Mouse (Mus musculus) urinary bladder, postnatal 4 days (tissue): ENCODE data around the gene Gm11032.
"Not testable (repeated sequence)": the region's sequence is repeated elsewhere in the genome, so short reads cannot be mapped to it uniquely, and the experiment has no call there.

Experiments used
- DNase-seq, 2 experiments: peaks; one replicate each; pipeline ENCODE4 v3.0.0; 2021 to 2022; ENCODE audit warnings: low spot score in 2 of 2

Gm11032 gene

GRCm38 (mm10) chr11:4625931-4626330 lies 6.1 kb downstream of the Gm11032 start:
- no peak for DNase-seq

- DNase-seq, result no peak
Observed at GRCm38 (mm10) chr11:4627636-4628035, 7.8 kb downstream of the Gm11032 start.

- DNase-seq, result no peak
Observed at GRCm38 (mm10) chr11:4629861-4630280, 10.0 kb downstream of the Gm11032 start.

GRCm38 (mm10) chr11:4633420-4633819 lies 13.6 kb downstream of the Gm11032 start:
- no peak for DNase-seq

- no peak for DNase-seq
Observed at GRCm38 (mm10) chr11:4634395-4634794, 14.5 kb downstream of the Gm11032 start.

GRCm38 (mm10) chr11:4636782-4637342 lies 17.0 kb downstream of the Gm11032 start:
- no peak for DNase-seq

GRCm38 (mm10) chr11:4637534-4638234 lies 17.8 kb downstream of the Gm11032 start, which contains the start of gene Ascc2:
TSS of gene Ascc2 (plus strand) at chr11:4637747.
- peak; percentile 94 to 97 for DNase-seq

- DNase-seq, result no peak
Observed at GRCm38 (mm10) chr11:4638261-4638660, 18.4 kb downstream of the Gm11032 start.

- DNase-seq, result no peak
Observed at GRCm38 (mm10) chr11:4641185-4641584, 21.3 kb downstream of the Gm11032 start.

GRCm38 (mm10) chr11:4643722-4644121 lies 23.9 kb downstream of the Gm11032 start:
- DNase-seq, result no peak

- not testable (repeated sequence) for DNase-seq
Observed at GRCm38 (mm10) chr11:4645180-4645579, 25.3 kb downstream of the Gm11032 start.

GRCm38 (mm10) chr11:4646409-4646808 lies 26.5 kb downstream of the Gm11032 start:
- DNase-seq, result no peak

- DNase-seq, result no peak
Observed at GRCm38 (mm10) chr11:4659818-4660217, 40.0 kb downstream of the Gm11032 start.

- no peak for DNase-seq
Observed at GRCm38 (mm10) chr11:4660309-4661025, 40.6 kb downstream of the Gm11032 start.

- no peak for DNase-seq
Observed at GRCm38 (mm10) chr11:4661324-4661723, 41.5 kb downstream of the Gm11032 start.

GRCm38 (mm10) chr11:4661871-4662495 lies 42.1 kb downstream of the Gm11032 start:
- no peak for DNase-seq

- no peak for DNase-seq
Observed at GRCm38 (mm10) chr11:4662496-4662878, 42.6 kb downstream of the Gm11032 start.
